In the genomic region with DNA sequence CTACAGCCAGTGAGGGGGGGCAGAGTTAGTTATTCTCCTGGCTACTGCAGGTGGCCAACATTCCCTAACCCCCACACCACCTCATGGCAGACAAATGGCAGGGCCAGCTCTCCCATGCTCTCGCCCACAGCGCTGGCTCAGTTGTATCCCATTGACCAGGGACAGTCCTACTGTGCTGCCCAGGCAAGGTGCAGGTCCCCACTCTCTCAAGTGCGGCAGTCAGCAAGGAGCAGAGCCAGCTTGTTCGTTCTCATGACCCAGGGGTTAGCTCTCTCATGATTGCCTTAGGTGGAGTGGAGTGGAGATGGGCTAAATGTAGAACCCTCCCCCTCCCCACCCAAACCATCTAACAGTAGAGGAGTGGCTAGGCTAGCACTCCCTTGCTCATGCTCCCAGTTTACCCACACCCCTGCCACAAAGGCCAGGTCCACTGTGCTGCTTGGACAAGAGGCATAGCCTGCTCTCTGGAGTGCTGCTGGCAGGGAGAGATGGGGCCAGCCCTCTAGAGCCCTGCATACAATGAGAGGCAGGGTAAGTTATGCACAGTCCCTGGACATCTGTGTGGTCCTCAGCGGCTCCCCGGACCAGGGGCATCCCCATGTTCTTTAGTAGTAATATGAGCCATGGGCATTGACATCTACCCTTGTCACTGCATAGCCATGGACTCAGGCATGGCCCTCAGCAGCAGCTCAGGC, we compare ENCODE assay signal across 19 mouse cellular contexts.
DNase-seq lines count a peak whose midpoint lies in the region; ATAC-seq lines count a peak whose summit lies in the region.
"Had no signal": no experiment of that assay in that cellular context is flagged by ENCODE, and none has a peak within 500 bp of the region (broad histone marks: within the 10 kb centered on the region; RNA-seq: fewer than 3 reads in every experiment).

No protein-coding gene starts in this region.

- no peak overlapping the region for H3K9ac ChIP-seq in kidney, embryonic 15.5 days
- no peak overlapping the region for H3K9ac ChIP-seq in embryonic facial prominence, embryonic 15.5 days
- H3K9ac ChIP-seq in midbrain, embryonic 16.5 days (ENCODE audit: low read depth, low read length): no peak overlapping the region
- H3K9ac ChIP-seq: heart, embryonic 13.5 days; liver, postnatal 0 days had no signal

- no peaks in the 10 kb centered on the region for H3K9me3 ChIP-seq in kidney, embryonic 15.5 days (replicated peaks)
- no peaks in the 10 kb centered on the region for H3K9me3 ChIP-seq in embryonic facial prominence, embryonic 15.5 days (replicated peaks)
- no peaks in the 10 kb centered on the region for H3K9me3 ChIP-seq in midbrain, embryonic 16.5 days (replicated peaks; ENCODE audit: control insufficient read depth, low read length, poor library complexity, severe bottlenecking)
- H3K9me3 ChIP-seq: heart, embryonic 13.5 days had no signal

- H3K4me3 ChIP-seq in kidney, embryonic 15.5 days (replicated peaks): no peak overlapping the region
- no peak overlapping the region for H3K4me3 ChIP-seq in embryonic facial prominence, embryonic 15.5 days (replicated peaks)
- no peak overlapping the region for H3K4me3 ChIP-seq in midbrain, embryonic 16.5 days (ENCODE audit: low read depth, low read length)
- H3K4me3 ChIP-seq: heart, embryonic 13.5 days; layer of hippocampus, adult 2 months had no signal

- DNase-seq in cerebellum, adult 11 months: no peak
- no peak for DNase-seq in kidney, adult 18-20 months
- no peak for DNase-seq in gastrocnemius, postnatal 4 days (ENCODE audit: low spot score in 2 of 2)
- no peak for DNase-seq in kidney, postnatal 25 days
- DNase-seq: adrenal gland, postnatal 10 days; cerebellum, postnatal 10 days; gastrocnemius, postnatal 10 days; heart, adult 18-20 months; kidney, adult 11 months; kidney, postnatal 10 days; layer of hippocampus, postnatal 36 days; liver, postnatal 0 days; thymus, postnatal 14 days had no signal

- H3K4me2 ChIP-seq in kidney, embryonic 15.5 days: no peak overlapping the region
- no peak overlapping the region for H3K4me2 ChIP-seq in embryonic facial prominence, embryonic 15.5 days (replicated peaks)
- no peak overlapping the region for H3K4me2 ChIP-seq in midbrain, embryonic 16.5 days (ENCODE audit: low read length)
- H3K4me2 ChIP-seq: heart, embryonic 13.5 days had no signal

- no peaks in the 10 kb centered on the region for H3K36me3 ChIP-seq in kidney, embryonic 15.5 days
- H3K36me3 ChIP-seq in embryonic facial prominence, embryonic 15.5 days: no peaks in the 10 kb centered on the region
- no peaks in the 10 kb centered on the region for H3K36me3 ChIP-seq in midbrain, embryonic 16.5 days (ENCODE audit: control insufficient read depth, insufficient read depth, low read length)
- H3K36me3 ChIP-seq: heart, embryonic 13.5 days had no signal

- H3K27ac ChIP-seq in kidney, embryonic 15.5 days: no peak overlapping the region
- no peak overlapping the region for H3K27ac ChIP-seq in embryonic facial prominence, embryonic 15.5 days (replicated peaks)
- H3K27ac ChIP-seq in midbrain, embryonic 16.5 days (ENCODE audit: low read length): no peak overlapping the region
- H3K27ac ChIP-seq: heart, embryonic 13.5 days; layer of hippocampus, adult 2 months had no signal

- 82% methylated on average over 6 of the region's 6 CpGs for WGBS in kidney, embryonic 15.5 days
- WGBS in embryonic facial prominence, embryonic 15.5 days: 91% methylated on average over 6 of the region's 6 CpGs
- 91% methylated on average over 6 of the region's 6 CpGs for WGBS in midbrain, embryonic 16.5 days

- no peaks in the 10 kb centered on the region for H3K4me1 ChIP-seq in kidney, embryonic 15.5 days
- H3K4me1 ChIP-seq in embryonic facial prominence, embryonic 15.5 days: no peaks in the 10 kb centered on the region
- H3K4me1 ChIP-seq in midbrain, embryonic 16.5 days (ENCODE audit: control insufficient read depth, insufficient read depth, low read length): no peaks in the 10 kb centered on the region
- H3K4me1 ChIP-seq: heart, embryonic 13.5 days had no signal

- H3K27me3 ChIP-seq in kidney, embryonic 15.5 days: no peaks in the 10 kb centered on the region
- H3K27me3 ChIP-seq in embryonic facial prominence, embryonic 15.5 days: no peaks in the 10 kb centered on the region
- H3K27me3 ChIP-seq in midbrain, embryonic 16.5 days (ENCODE audit: control insufficient read depth, insufficient read depth, low read depth, low read length): no peaks in the 10 kb centered on the region
- H3K27me3 ChIP-seq: heart, embryonic 13.5 days had no signal

- ATAC-seq in cerebellum, adult (ENCODE audit: insufficient number of reproducible peaks, low FRiP score, low TSS enrichment): 0 out of 2 replicates have a peak, but pooled peaks have one; percentile 10
- ATAC-seq in kidney, embryonic 15.5 days (replicated peaks; ENCODE audit: low FRiP score): 0 out of 2 replicates have a peak, but pooled peaks have one; percentile 29
- peak; percentile 43; the same call in 1 of the 2 replicates for ATAC-seq in embryonic facial prominence, embryonic 15.5 days (ENCODE audit: insufficient number of reproducible peaks, low FRiP score, low TSS enrichment, low read depth)
- ATAC-seq in midbrain, embryonic 16.5 days: 0 out of 2 replicates have a peak, but pooled peaks have one; percentile 25
- ATAC-seq: liver, postnatal 0 days had no signal
